Mouse (Mus musculus) small intestine, adult 2 months (tissue): Measurements from ENCODE around the gene 1700014D04Rik. TPM values are rescaled to one million over a fixed set of nuclear protein-coding genes. Genes with fewer than 3 reads are reported as not detected.

ENCODE experiments used
- H3K27ac ChIP-seq: fragments of 200-500 bp; 2 replicates; pipeline ENCODE4 v1.5.1; 2012; ENCODE audit warnings: low read depth, low read length, control low read depth, inconsistent platforms; ENCODE audit not compliant: insufficient read depth
- H3K27me3 ChIP-seq: fragments of 200-500 bp; 2 replicates; pipeline ENCODE4 v1.6.1; 2012; ENCODE audit warnings: mild to moderate bottlenecking, moderate library complexity, low read length, inconsistent platforms; ENCODE audit not compliant: control insufficient read depth, insufficient read depth
- H3K36me3 ChIP-seq: fragments of 200-500 bp; 2 replicates; pipeline ENCODE4 v1.6.1; 2012; ENCODE audit warnings: mild to moderate bottlenecking, low read length, control low read depth, inconsistent platforms; ENCODE audit not compliant: control insufficient read depth, insufficient read depth
- H3K4me1 ChIP-seq: fragments of 200-500 bp; 2 replicates; pipeline ENCODE4 v1.6.1; 2012; ENCODE audit warnings: low read length, inconsistent platforms, mixed read lengths; ENCODE audit not compliant: control insufficient read depth, insufficient read depth, insufficient read length
- H3K4me3 ChIP-seq: fragments of 200-500 bp; 2 replicates; pipeline ENCODE4 v1.5.1; 2012; ENCODE audit warnings: low read depth, mild to moderate bottlenecking, control low read depth, inconsistent platforms, low read length, moderate library complexity
- CTCF ChIP-seq: fragments of 200-500 bp; IDR thresholded peaks from 2 replicates; pipeline ENCODE4 v1.5.1; 2012; ENCODE audit warnings: low read depth, mild to moderate bottlenecking, control low read depth, inconsistent platforms, low read length, moderate library complexity, mixed read lengths; ENCODE audit not compliant: insufficient replicate concordance, insufficient read length; ENCODE audit errors: extremely low read depth
- POLR2A ChIP-seq: fragments of 200-500 bp; IDR thresholded peaks from 2 replicates; pipeline ENCODE4 v1.6.1; 2012; ENCODE audit warnings: low read depth, mild to moderate bottlenecking, control low read depth, inconsistent platforms, low read length, moderate library complexity
- WGBS: fragments of 180-500 bp; shearing (Covaris S2); methylation state at CpG from one replicate; pipeline ENCODE4 v1.1.7; 2018; 5-methylcytosine and 5-hydroxymethylcytosine counted together
- polyA plus RNA-seq: library from polyadenylated mRNA; depleted of rRNA; stranded (reverse); fragments of >200 nt; gene quantifications from 2 replicates; pipeline ENCODE4 v1.2.3, GENCODE M21; 2012

The 1700014D04Rik gene
- polyA plus RNA-seq, 1 experiment: not detected

DNA sequence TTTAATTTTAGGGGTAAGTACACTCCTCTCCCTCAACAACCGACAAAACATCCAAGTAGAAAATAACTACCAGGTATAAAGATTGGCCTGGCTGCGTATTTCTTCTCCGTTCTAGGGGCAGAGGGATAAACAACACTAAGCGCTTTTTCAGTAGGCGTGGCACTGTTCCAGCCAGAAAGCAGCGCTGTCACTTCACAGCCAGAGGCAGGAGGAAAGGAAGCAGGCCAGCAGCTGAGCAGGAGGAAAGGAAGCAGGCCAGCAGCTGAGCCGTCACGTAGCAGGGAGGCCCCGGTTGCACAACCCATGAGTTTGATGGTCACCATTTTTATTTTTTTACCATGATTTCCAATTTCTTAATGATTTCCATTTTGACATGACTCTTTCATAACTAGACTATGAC lies 24.7 kb upstream of the 1700014D04Rik start:
- Histone ChIP-seq H3K4me1 (peaks cover 21% of the 10 kb centered on the region), H3K36me3 (peaks cover 28% of the 10 kb centered on the region), H3K27me3 (no peaks in the 10 kb centered on the region), H3K27ac (peak overlapping the region; percentile 53), H3K4me3 (no peak overlapping the region)
- TF ChIP-seq POLR2A (no peak), CTCF (no peak)
- WGBS: 27% methylated on average over 9 of the region's 9 CpGs

DNA sequence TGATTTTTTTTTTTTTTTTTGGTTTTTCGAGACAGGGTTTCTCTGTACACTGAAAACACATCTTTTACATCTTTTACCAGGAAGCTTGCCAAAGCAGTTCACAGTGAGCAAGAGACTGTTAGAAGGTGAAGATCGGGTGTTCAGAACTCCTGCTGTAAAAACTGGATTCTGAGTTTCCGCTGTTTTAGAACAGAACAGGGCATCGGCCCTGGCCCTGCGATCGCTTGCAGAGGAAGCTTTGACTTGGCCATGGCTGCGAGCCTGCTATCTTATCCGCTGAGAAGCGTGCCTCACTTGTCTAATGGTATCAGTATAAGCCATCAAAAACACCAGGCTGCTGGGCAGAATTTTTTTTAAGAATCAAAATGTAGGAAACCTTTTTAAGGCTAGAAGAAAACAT lies 24.3 kb upstream of the 1700014D04Rik start:
- H3K4me3 ChIP-seq: no peak overlapping the region

DNA sequence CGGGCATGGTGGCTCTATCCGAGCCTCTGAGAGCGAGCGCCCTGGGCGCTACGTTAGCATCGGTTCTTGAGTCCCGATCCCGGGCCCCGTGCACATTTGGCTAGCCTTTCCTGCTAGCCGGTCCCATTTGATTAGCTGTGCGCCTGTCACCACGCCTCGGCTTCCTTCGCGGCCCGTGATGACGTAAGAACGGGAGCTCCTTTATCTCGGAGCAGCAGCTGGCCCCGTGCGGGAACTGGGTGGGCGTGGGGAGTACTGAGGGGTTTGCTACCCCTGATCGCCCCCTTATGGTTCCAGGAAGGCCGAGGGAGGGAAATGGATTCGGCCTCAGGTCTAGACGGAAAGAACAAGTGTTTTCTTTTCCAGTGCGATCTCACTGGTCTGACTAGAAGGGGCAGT lies 23.6 kb upstream of the 1700014D04Rik start:
- H3K4me3 ChIP-seq: peak overlapping the region; percentile 68
- peaks cover 19% of the 10 kb centered on the region for H3K36me3 ChIP-seq
- H3K27me3 ChIP-seq: no peaks in the 10 kb centered on the region
- H3K27ac ChIP-seq: peak overlapping the region; percentile 96
- WGBS: under 1% methylated on average over 28 of the region's 28 CpGs
- TF ChIP-seq CTCF (no peak), POLR2A (no peak)
- peaks cover 26% of the 10 kb centered on the region for H3K4me1 ChIP-seq

More for the DNA sequence above, 24.3 kb upstream of the 1700014D04Rik start:
- whole genome bisulfite sequencing: 38% methylated on average over 9 of the region's 9 CpGs
- H3K36me3 ChIP-seq: peaks cover 24% of the 10 kb centered on the region
- no peaks in the 10 kb centered on the region for H3K27me3 ChIP-seq
- TF ChIP-seq CTCF (no peak), POLR2A (no peak)
- H3K27ac ChIP-seq: peak overlapping the region; percentile 74
- peaks cover 25% of the 10 kb centered on the region for H3K4me1 ChIP-seq

DNA sequence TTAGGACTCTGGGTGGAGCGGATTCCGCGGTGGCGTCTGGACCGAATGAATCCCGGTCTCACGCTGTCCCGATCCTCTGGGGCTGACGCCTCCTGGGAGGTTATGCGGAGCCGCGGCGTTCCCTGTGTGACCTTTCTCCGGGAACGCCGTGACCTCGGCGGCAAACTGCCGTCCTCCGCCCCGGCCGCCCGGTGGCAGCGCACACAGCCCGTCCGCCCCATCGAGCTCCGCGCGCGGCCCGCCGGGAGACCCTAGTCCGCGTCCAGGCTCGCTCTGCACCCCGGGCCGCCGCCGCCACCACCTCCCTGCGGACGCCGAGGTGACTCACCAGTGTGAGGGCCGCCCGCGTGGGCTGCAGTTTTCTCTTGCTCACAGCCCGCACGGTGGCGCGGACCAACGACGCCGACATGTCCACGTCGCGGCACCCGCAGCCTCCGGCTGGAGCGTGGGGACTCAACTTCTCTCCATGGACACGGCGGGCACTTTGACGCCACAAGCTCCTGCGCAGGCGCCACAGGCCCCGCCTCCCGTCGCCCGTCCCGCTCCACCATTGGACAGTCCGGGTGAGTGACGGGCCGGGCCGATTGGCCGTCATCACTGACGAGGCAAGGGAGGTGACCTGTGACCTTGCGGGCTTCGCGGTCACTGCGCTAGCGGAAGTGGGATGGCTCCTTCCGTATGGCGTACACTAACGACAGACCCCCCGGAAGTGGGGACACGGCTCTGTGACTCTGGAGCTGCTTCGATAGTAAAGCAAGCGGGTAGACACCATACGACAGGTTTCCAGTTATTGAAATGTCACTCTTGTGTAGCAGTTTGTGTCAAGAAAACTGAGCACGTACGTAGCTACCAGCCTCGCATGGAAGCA lies 23.0 kb upstream of the 1700014D04Rik start, which contains the start of gene Isca1:
Isca1 (minus strand) TSS at position 515 of the 868 bp plus-strand sequence.
- H3K4me1 ChIP-seq: peaks cover 26% of the 10 kb centered on the region
- peak within 1 kb of the TSS; percentile 96 for H3K27ac ChIP-seq
- peaks cover 15% of the 10 kb centered on the region for H3K36me3 ChIP-seq
- H3K4me3 ChIP-seq: peak within 1 kb of the TSS; percentile 68
- no peaks in the 10 kb centered on the region for H3K27me3 ChIP-seq
- under 1% methylated on average over 91 of the region's 91 CpGs for WGBS
- no peak for TF ChIP-seq CTCF
- TF ChIP-seq POLR2A: peak; percentile 15

DNA sequence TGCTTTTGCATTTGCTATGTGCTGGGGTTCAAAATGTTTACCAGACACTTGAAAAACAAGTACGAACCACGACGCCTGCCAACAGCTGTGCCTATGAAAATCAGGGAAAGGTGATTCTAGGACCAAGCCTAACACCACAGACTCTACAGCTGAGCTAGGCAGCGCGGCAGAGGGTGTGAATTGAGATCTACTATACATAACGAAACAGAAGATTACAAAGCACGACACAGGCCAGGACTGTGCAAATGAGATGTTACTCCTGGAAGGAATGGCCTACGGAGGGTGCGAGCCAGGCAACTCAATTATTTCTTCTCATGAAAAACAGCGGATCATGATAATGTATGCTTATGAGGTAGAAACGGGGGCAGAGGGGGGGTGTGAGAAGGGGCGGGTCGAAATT lies 22.0 kb upstream of the 1700014D04Rik start:
- TF ChIP-seq POLR2A (no peak), CTCF (no peak)
- no peaks in the 10 kb centered on the region for H3K27me3 ChIP-seq
- 0 out of 2 replicates have a peak overlapping the region, but pooled peaks have one; percentile 10 for H3K27ac ChIP-seq
- peak overlapping the region; percentile 37; the same call in 1 of the 2 replicates for H3K4me3 ChIP-seq
- peaks cover 11% of the 10 kb centered on the region for H3K36me3 ChIP-seq
- peaks cover 26% of the 10 kb centered on the region for H3K4me1 ChIP-seq
- 11% methylated on average over 13 of the region's 13 CpGs for WGBS

DNA sequence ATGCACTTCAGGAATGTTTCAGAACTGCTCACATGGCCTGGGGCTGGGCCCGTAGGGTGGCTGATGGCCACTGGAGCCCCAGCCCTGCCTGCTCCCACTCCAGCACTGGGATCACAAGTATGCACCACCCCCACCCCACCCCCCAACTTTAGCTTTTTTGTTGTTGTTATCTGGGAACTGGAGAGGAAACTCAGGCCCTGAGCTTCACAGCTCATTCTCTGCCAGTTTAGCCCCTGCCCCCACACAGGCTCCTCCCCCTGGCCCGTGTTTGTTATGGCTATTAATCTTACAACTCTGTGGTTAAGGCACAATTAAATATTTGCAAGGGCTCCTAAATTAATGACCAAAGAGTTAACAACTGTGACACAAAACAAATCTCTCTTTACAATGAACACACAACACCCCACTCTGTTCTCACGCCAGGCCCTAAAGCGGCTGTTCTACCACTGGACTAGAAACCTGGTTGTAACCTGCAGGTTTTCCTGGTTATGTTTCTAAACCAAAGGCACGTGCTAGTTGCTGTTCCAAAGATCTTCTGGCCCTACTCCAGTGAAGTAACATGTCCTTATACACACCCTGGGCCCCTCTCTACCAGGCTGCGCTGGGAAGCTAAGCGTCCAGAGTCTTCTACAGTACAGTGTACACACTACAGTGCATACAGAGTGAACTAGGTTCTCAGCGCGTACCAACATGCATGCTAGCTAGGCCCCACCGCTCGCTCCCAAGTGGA lies 20.4 kb upstream of the 1700014D04Rik start:
- no peaks in the 10 kb centered on the region for H3K27me3 ChIP-seq
- peak overlapping the region; percentile 34; the same call in 1 of the 2 replicates for H3K27ac ChIP-seq
- peaks cover 9% of the 10 kb centered on the region for H3K36me3 ChIP-seq
- H3K4me3 ChIP-seq: 0 out of 2 replicates have a peak overlapping the region, but pooled peaks have one; percentile 22
- H3K4me1 ChIP-seq: peaks cover 26% of the 10 kb centered on the region
- 35% methylated on average over 11 of the region's 11 CpGs for WGBS
- TF ChIP-seq CTCF (no peak), POLR2A (no peak)
